15 mouse cellular contexts compared by ENCODE assay signal in the genomic region with DNA sequence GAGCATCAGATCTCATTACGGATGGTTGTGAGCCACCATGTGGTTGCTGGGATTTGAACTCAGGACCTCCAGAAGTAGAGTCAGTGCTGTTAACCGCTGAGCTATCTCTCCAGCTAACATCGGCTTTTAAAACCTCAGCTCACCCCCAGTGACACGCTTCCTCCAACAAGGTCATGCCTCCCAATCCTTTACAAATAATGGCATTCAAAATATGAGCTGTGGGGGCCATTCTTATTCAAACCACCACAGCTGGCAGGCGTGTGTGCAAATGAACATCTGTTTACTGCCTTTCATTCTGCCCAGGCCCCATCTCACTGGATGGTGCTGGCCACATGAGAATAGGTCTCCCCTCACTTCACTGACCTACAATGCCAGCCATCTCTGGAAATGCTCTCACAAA.
"Had no signal": no experiment of that assay in that cellular context is flagged by ENCODE, and none has a peak within 500 bp of the region (broad histone marks: within the 10 kb centered on the region; RNA-seq: fewer than 3 reads in every experiment).

No protein-coding gene starts in this region.

- DNase-seq: lung, embryonic 14.5 days; lung, postnatal 10 days; lung, postnatal 4 days; midbrain, embryonic 14.5 days; right cerebral cortex, postnatal 14 days; thymus, adult 2 months; thymus, postnatal 25 days; thymus, postnatal 4 days had no signal

- H3K9me3 ChIP-seq: midbrain, embryonic 10.5 days; midbrain, embryonic 12.5 days; neural tube, embryonic 13.5 days; stomach, embryonic 15.5 days had no signal

- H3K9ac ChIP-seq: lung, embryonic 14.5 days; midbrain, embryonic 12.5 days; neural tube, embryonic 13.5 days; stomach, embryonic 15.5 days had no signal

- H3K4me2 ChIP-seq: lung, embryonic 14.5 days; midbrain, embryonic 12.5 days; neural tube, embryonic 13.5 days; stomach, embryonic 15.5 days had no signal

- H3K27me3 ChIP-seq: midbrain, embryonic 12.5 days; neural tube, embryonic 13.5 days; stomach, embryonic 15.5 days had no signal

- H3K4me3 ChIP-seq: midbrain, embryonic 10.5 days; midbrain, embryonic 12.5 days; myocyte; neural tube, embryonic 13.5 days; stomach, embryonic 15.5 days had no signal

- H3K4me1 ChIP-seq: midbrain, embryonic 12.5 days had no signal

- H3K27ac ChIP-seq: midbrain, embryonic 10.5 days; midbrain, embryonic 12.5 days; neural tube, embryonic 13.5 days; stomach, embryonic 15.5 days; stomach, postnatal 0 days had no signal

- ATAC-seq: midbrain, embryonic 16.5 days had no signal
